Mouse (Mus musculus) right cerebral cortex, postnatal 36 days (tissue): ENCODE measurements around the gene Trio.
"Not testable (repeated sequence)": the region's sequence is repeated elsewhere in the genome, so short reads cannot be mapped to it uniquely, and the experiment has no call there.

Experiments used
- DNase-seq, 2 experiments: peaks; one replicate each; pipeline ENCODE4 v3.0.0; 2022; ENCODE audit warnings: low spot score in 2 of 2, mixed read lengths in 1 of 2

The Trio gene

GRCm38 (mm10) chr15:27724796-27725680 is 300.6 kb downstream of the Trio start:
- no peak for DNase-seq

GRCm38 (mm10) chr15:27724298-27724697 is 301.4 kb downstream of the Trio start:
- DNase-seq, result no peak

GRCm38 (mm10) chr15:27723746-27724145 is 301.9 kb downstream of the Trio start:
- no peak for DNase-seq

GRCm38 (mm10) chr15:27720297-27720696 is 305.4 kb downstream of the Trio start:
- not testable (repeated sequence) for DNase-seq

GRCm38 (mm10) chr15:27718668-27719067 is 307.0 kb downstream of the Trio start:
- no peak for DNase-seq

GRCm38 (mm10) chr15:27715331-27715730 is 310.3 kb downstream of the Trio start:
- no peak for DNase-seq

GRCm38 (mm10) chr15:27710698-27711097 is 314.9 kb downstream of the Trio start:
- DNase-seq, result no peak

- no peak for DNase-seq
Observed at GRCm38 (mm10) chr15:27708968-27709612, 316.6 kb downstream of the Trio start.

- DNase-seq, result no peak
Observed at GRCm38 (mm10) chr15:27708499-27708898, 317.1 kb downstream of the Trio start.

- no peak for DNase-seq
Observed at GRCm38 (mm10) chr15:27702972-27703313, 322.7 kb downstream of the Trio start.

- peak; percentile 41 to 52 for DNase-seq
Observed at GRCm38 (mm10) chr15:27702031-27702971, 323.3 kb downstream of the Trio start.

- no peak for DNase-seq
Observed at GRCm38 (mm10) chr15:27697632-27698031, 328.0 kb downstream of the Trio start.

- DNase-seq, result no peak
Observed at GRCm38 (mm10) chr15:27693235-27693634, 332.4 kb downstream of the Trio start.

- DNase-seq, result no peak
Observed at GRCm38 (mm10) chr15:27692161-27692560, 333.5 kb downstream of the Trio start.

- no peak for DNase-seq
Observed at GRCm38 (mm10) chr15:27691213-27691612, 334.4 kb downstream of the Trio start.

- no peak for DNase-seq
Observed at GRCm38 (mm10) chr15:27688041-27688651, 337.5 kb downstream of the Trio start.

- peak in 1 of 2 experiments; percentile 55 for DNase-seq
Observed at GRCm38 (mm10) chr15:27684813-27685212, 340.8 kb downstream of the Trio start.

- DNase-seq, result no peak
Observed at GRCm38 (mm10) chr15:27683206-27683605, 342.4 kb downstream of the Trio start.

- DNase-seq, result no peak
Observed at GRCm38 (mm10) chr15:27682619-27683018, 343.0 kb downstream of the Trio start.

GRCm38 (mm10) chr15:27681419-27682187 is 344.0 kb downstream of the Trio start, which contains the start of gene Otulinl:
Otulinl (minus strand) TSS chr15:27681579.
- DNase-seq, result peak; percentile 94

GRCm38 (mm10) chr15:27680997-27681396 is 344.7 kb downstream of the Trio start:
- DNase-seq, result no peak
